Mouse (Mus musculus) C2C12 (cell line): ENCODE data around the gene E330009J07Rik.

Source experiments
- CTCF ChIP-seq: IDR thresholded peaks from one replicate; pipeline ENCODE4 v1.5.1; 2011; ENCODE audit not compliant: control insufficient read depth, insufficient read depth, insufficient read length
- MAX ChIP-seq: IDR thresholded peaks from one replicate; pipeline ENCODE4 v1.6.1; 2011; ENCODE audit warnings: mild to moderate bottlenecking, control low read depth
- USF1 ChIP-seq: IDR thresholded peaks from one replicate; pipeline ENCODE4 v1.6.1; 2011; ENCODE audit warnings: low read depth, mild to moderate bottlenecking, control low read depth, moderate library complexity

DNA sequence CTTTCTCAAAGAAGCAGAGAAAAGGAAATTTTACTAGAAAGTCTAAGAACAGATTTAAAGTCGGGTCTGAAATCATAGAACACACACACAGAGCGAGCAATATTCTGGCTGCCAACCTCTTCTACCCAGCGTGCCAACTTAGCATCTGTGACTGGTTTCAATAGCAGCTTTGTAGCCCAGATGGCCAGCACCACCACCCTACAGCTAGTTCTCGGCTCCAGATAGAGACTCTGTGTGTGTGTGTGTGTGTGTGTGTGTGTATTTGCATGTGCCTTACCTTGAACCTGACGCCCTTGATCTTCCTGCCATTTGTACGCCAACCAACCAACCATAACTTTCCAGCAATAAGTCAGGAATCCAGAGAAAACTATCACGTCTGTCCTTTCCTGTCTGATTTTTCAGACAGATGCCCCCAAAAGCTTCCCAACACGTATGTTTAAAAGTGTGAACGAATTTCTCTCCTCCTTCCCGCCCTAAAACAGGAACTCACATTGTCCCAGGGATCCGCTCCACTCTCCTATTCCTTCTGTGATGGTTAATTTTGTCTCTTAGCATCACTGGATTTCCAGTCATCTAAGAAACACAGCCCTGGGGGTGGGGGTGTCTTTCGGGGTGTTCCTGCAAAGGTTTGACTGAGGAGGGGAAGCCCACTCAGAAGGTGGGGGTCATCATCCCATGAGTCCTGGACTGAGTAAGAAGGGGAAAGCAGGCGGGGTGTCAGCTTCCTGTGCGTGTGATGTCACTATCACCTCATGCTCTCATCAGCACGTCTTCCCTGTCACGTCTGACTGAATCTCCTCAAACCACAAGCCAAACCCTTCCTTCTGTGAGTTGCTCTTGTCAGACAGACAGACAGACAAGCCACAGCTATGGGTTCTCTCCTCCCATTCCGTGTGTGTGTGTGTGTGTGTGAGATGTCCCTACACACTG lies 3.3 kb downstream of the E330009J07Rik start:
- TF ChIP-seq CTCF, result no peak
- no peak for TF ChIP-seq USF1
- TF ChIP-seq MAX, result no peak
